Mouse (Mus musculus) megakaryocyte progenitor cell, adult 5-6 weeks (primary cell): ENCODE measurements around the gene Cdkn2a. TPM values are rescaled to one million over a fixed set of nuclear protein-coding genes. Genes with fewer than 3 reads are reported as not detected.

Experiments
- ATAC-seq: replicated peaks from 2 replicates; pipeline ENCODE4 v1.8.0; 2016; ENCODE audit warnings: mild to moderate bottlenecking, moderate TSS enrichment, inconsistent platforms; ENCODE audit not compliant: poor library complexity
- total RNA-seq, 2 experiments: library from RNA; stranded (forward) in 1 of 2; stranded (reverse) in 1 of 2; fragments of 157-497, 149-512 nt in 1 of 2; fragments of 200-1000 nt in 1 of 2; gene quantifications; 2 replicates each; pipeline versions ENCODE4 v1.2.3 to v1.2.4; 2015 to 2017

Cdkn2a gene
- not detected in 2 replicates for total RNA-seq (2015)
- total RNA-seq (2017) = 0.78 TPM in 1 of 2 replicates, not detected in the other

DNA sequence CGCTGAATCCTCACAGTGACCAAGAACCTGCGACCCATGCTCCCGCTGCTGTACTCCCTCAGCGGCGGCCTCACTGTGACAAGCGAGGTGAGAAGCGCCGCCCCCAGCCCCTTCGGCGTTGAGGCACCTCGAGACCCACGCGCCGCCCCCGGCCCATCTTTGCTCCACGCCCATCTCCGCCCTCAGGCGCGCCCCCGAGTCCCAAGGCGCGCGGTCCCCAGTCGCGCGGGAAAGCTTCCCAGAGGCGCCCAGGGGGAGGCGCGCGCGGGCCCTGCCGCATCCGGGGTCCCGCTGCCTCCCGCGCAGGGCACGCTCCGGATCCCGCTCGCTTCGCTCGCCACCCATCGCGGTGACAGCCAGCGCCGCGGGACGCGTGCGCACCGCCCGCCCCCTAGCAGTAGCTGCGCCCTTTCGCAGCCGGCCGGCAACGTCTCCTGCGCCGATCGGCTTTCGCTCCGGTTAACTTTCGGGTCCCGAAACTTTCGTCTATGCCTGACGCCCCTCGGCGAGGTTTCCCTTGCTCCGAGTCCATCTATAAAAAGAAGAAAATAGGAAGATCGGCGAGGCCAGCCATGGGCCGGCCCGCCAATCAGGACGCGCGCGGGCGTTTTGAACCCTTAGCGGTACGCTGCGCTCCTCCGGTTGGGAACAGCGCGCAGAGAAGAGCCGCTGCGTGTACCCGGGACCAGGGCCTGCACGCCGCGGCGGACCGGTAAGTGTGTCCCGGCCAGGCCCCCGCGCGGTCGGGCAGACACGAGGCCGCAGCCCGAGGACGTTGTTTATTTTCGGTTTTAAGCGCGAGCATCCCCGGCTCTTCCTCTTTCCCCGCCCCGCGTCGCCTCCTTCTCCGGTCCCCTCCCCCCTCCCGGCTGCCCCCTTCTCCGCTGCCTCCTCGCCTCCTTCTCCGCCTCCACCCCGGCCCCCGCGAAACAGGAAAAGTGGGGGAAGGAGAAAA lies at the start of gene Cdkn2a:
Cdkn2a (minus strand) TSS at position 168 of the 955 bp plus-strand sequence.
- peak; percentile 78 for ATAC-seq

GRCm38 (mm10) chr4:89313461-89313860 lies 19.0 kb upstream of the Cdkn2a start:
- ATAC-seq = 0 out of 2 replicates have a peak, but pooled peaks have one; percentile 24

DNA sequence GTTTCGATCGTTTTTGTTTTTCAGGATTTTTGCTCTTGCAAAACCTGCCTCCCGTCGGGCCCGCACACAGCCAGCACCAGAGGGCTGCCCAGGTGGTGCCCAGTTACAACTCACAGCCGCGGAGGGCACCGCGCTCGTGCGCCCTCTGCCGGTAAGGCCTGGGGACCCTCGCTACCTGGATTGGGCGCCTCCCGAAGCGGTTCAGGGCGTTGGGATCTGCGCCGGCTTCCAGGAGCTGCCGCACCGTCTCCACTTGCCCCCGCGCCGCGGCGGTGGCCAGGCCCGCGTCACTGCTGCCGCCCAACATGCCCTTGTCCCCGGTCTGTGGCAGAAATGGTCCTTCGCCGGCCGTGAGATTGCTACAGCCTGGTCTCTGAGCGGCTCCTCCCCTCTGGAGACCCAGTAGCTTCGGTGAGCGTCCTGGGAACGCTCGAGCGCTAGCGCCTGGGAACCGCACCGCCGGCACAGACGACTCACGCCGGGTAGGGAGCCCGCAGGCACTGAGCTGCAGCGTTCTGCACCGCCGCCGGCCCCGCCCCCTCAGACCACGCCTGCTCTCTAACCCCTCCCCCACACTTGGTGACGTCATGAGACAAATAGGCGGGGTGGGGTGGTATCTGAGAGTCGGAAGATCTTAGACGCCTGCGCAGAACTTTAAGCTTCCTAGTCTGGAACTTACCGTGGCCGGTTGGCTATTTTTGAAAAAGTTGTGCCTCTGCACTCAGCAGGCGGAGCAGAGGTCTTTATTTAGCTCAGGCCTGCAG lies 16.2 kb upstream of the Cdkn2a start, which contains the start of gene Cdkn2b:
Cdkn2b (minus strand) TSS at position 549 of the 764 bp plus-strand sequence.
- peak; percentile 86 for ATAC-seq

- no peak for ATAC-seq
These were observed 15.5 kb upstream of the Cdkn2a start for GRCm38 (mm10) chr4:89309996-89310395.

DNA sequence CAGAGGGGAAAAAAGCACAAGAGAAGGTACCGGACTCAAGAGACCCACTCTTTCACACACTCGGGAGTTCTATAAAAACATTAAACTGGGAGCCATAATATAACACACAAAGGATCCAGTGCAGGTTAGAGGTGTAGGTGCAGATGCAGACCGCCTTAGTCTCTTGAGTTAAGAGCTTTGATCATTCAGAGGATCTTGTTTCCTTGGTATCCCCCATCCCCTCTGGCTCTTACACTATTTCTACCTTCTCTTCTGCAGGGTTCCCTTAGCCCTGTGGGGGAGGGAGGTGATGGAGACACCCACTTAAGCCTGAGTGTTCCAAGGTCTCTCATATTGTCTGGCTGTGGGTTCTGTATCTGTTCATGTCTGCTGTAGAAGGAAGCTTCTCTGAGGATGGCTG lies 13.5 kb upstream of the Cdkn2a start:
- no peak for ATAC-seq

- ATAC-seq = 0 out of 2 replicates have a peak, but pooled peaks have one; percentile 15
These were observed 12.4 kb upstream of the Cdkn2a start for GRCm38 (mm10) chr4:89306798-89307365.

- no peak for ATAC-seq
These were observed 11.2 kb upstream of the Cdkn2a start for GRCm38 (mm10) chr4:89305691-89306090.

DNA sequence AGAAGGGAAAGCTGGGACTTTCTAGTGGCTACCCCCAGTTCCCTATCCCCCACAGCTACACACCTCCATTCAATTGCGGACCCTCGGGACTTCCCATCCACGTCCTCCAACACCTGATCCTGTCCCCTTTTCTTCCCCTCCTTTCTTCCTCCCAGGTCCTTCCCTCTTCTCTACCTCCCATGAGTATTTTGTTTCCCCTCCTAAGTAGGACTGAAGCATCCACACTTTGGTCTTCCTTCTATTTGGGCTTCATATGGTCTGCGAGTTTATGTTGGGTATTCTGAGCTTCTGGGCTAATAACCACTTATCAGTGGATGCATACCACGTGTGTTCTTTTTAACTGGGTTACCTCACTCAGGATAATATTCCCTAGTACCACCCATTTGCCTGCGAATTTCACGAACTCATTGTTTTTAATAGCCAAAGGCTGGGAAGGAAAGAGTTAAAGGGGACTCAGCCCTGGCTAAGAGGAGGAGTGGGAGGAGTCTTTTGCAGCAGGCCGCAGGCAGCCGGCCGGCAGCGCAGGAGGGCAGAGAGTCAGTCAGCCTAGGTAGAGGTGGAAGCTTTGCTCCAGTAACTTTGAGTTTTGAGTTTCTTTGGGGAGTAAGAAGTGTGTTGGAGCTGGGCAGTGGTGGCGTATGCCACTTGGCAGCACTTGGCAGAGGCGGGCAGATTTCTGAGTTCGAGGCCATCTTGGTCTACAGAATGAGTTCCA lies 9.0 kb upstream of the Cdkn2a start:
- no peak for ATAC-seq

- ATAC-seq = no peak
These were observed 7.7 kb upstream of the Cdkn2a start for GRCm38 (mm10) chr4:89302129-89302528.

DNA sequence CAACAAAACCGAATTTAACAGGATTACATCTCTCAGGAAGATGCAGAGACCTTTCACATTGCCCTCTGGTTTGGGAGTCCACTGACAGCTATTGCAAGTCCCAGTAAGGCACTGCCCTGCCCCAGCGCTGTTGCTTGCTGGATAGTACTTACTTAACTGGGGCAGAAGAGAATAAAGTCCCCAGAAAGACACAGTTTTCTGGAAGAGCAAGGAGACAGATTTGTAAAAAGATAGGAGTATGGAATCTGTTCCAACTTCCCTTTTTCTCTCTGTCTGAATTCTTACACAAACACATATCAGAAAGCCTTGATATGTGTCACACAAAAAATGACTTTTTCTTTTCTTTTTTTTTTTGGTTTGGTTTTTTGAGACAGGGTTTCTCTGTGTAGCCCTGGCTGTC lies 5.3 kb upstream of the Cdkn2a start:
- ATAC-seq = no peak

- ATAC-seq = peak; percentile 24; the same call in 1 of the 2 replicates
These were observed 1.2 kb upstream of the Cdkn2a start for GRCm38 (mm10) chr4:89295441-89296220.

GRCm38 (mm10) chr4:89294091-89294485 lies 365 bp downstream of the Cdkn2a start:
- no peak for ATAC-seq

DNA sequence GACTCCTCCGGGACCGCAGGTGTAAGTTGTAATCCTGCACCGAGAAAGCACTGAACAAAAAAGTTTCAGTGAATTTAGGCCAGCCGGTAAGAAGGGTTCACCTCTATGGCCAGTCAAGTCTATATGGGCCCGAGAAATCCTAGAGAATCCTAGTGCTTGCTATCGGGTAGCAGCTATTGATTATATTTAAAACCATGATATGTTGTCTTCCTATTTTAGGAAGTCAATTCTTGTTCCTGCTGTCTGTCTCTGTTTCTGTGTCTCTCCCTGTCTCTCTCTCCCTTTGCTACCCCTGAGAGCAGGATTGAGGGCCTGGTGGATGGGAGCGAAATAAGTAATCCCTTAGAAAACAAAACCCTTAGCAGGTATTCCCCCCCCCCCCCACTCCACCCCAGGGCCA lies 937 bp downstream of the Cdkn2a start:
- ATAC-seq = no peak

DNA sequence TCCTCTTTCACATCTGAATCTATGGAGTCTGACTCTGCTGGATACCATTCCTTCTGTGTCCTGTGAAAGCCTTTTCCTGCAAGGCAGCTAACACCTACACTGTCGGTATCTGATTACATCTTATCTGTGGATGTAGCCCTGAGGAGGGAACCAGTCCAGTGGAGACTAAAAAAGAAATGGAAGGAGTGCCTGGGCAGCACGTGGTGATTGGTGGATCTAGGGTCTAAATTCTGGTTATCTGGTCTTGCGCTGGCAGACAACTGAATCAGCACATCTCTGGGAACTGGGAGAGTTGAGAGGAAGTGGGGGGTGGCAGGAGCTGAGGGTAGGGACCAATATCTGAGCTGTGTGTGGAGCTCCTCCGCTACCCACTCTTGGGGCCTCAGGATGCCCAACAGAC lies 5.4 kb downstream of the Cdkn2a start:
- no peak for ATAC-seq

DNA sequence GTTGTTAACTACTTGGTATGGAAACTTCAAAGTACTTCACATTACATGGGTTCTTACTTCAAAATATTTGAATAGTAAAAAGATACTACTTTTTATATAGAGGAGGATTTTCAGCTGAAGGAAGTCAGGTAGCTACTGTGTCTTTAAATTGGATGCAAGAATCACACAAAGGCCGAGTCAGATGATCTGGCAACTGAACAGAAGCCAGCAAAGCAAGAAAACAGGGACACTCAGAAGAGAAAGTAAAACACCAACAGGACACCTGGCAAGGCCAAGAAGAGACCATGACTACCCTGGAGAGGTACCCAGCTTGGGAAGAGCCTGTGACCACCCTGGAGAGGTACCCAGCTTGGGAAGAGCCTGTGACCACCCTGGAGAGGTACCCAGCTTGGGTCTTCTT lies 7.9 kb downstream of the Cdkn2a start:
- no peak for ATAC-seq

DNA sequence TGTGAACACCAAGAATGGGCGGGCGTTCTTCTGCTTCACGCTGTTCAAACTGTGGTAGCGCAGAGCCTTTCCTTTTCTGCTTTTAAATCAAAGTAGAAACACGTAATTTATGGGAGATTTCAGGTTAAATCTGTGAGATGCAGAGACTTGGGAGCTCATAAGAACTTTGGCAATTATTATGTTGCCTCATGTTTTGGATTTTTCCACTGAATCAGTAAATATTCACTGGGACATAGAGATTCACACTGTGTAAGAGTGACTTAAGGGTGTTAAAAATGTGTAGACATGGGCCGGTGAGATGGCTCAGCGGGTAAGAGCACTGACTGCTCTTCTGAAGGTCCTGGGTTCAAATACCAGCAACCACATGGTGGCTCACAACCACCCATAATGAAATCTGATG lies 8.8 kb downstream of the Cdkn2a start:
- ATAC-seq = no peak

GRCm38 (mm10) chr4:89282661-89283060 lies 11.8 kb downstream of the Cdkn2a start:
- ATAC-seq = no peak

GRCm38 (mm10) chr4:89282036-89282566 lies 12.4 kb downstream of the Cdkn2a start:
- ATAC-seq = peak; percentile 73

DNA sequence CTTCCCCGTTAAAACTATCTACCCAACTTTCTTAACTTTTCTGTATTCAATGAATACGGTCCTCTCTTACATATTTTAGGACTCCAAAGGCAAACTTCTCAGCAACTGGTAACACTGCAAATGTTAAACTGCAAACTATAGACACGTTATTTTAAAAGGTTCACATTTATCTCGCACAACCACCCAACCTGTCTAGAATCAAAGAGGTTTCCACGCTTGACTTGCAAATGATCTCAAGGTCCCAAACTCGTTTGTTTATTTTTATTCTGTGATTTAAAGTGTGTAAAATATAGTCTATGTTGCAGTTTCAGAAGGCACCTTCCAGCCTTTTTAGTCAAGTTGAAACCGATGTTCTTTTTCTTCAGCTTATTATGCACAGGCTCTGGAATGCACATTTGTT lies 13.2 kb downstream of the Cdkn2a start:
- no peak for ATAC-seq

GRCm38 (mm10) chr4:89279641-89280040 lies 14.8 kb downstream of the Cdkn2a start:
- no peak for ATAC-seq
